Mouse (Mus musculus): ENCODE data around the gene Bola1.

DNA sequence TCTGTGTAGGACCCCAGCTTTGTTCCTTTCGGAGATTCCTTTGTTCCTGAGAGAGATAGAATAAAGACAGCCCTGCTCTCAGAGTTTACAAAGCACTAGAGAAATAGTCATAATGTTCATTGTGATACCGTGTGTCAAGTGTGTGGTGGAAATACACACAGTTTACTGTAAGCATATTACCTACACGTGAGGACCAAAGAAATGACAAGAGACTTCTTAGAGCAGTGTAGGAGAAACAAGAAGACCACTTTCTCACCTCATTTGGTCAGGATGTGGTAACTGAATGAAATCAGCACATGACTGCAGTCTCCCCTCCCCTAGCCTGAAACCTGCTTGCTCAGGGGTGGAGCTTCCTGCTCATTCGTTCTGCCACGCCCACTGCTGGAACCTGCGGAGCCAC lies 21.3 kb downstream of the Bola1 start:
- TF ChIP-seq CTCF (IDR thresholded peaks at IDR 0.05; ENCODE audit: control insufficient read depth, insufficient read depth, low read length) = no peak
- TF ChIP-seq POLR2A (IDR thresholded peaks at IDR 0.05; ENCODE audit: borderline replicate concordance, control insufficient read depth, low read depth, low read length) = no peak

Data from bone marrow, adult 2 months (tissue).